Mouse (Mus musculus) lung, adult 18-20 months (tissue): ENCODE measurements around the gene Brap.

ENCODE experiments used
- DNase-seq, 2 experiments: peaks; one replicate each; pipeline ENCODE4 v3.0.0; 2022; ENCODE audit warnings: mixed read lengths in 2 of 2

The Brap gene

GRCm38 (mm10) chr5:121720888-121721585, 60.7 kb downstream of the Brap start:
- DNase-seq = no peak

- DNase-seq = peak in 1 of 2 experiments; percentile 52
Measured at GRCm38 (mm10) chr5:121721841-121722240, 61.5 kb downstream of the Brap start.

GRCm38 (mm10) chr5:121724678-121725077, 64.3 kb downstream of the Brap start:
- no peak for DNase-seq

- no peak for DNase-seq
Measured at GRCm38 (mm10) chr5:121730057-121730456, 69.7 kb downstream of the Brap start.

GRCm38 (mm10) chr5:121736641-121737040, 76.3 kb downstream of the Brap start:
- DNase-seq = no peak
